Mouse (Mus musculus) frontal cortex, postnatal 14 days (tissue): Measurements from ENCODE around the gene Snx12.
"Not testable (repeated sequence)": the region's sequence is repeated elsewhere in the genome, so short reads cannot be mapped to it uniquely, and the experiment has no call there.

Experiments
- DNase-seq, 2 experiments: peaks; one replicate each; pipeline ENCODE4 v3.0.0; 2022; ENCODE audit warnings: low spot score in 2 of 2

Gene Snx12

DNA sequence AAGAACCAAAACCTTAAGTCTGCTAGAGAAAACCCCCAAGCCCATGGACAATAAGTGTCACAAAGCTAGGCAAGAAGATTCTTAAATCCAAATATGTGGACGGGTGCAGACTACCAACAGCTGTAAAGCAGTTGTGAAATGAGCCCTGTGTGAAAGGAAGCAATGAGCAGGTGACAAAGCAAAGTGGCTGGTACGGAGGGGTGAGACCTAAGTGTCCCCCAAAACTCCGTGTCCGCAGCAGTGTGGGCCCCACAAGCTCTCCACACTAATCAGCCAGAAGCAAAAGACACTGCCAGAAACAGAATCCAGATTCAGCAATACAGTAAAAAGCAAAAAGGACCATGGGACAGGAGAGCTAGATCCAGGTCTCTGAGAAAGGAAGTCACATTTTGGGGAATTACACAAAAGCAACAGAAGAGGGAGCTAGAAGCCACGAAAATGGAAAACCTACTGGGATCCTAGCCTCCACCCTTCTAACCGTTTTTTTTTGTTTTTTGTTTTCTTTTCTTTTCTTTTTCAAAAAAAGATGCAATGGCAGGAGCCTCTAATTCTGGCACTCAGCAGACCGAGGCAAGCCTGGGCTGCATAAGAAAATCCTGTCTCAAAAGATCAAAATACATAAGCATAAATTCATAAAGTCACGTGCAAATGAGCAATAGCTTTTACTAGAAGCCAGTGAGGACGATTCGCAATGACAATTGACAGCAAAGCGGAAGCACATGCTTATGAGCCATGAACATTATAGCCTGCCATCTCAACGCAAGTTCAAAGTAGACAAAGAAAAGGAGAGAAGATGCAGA is 90.2 kb downstream of the Snx12 start:
- no peak for DNase-seq

GRCm38 (mm10) chrX:101131001-101131400 is 91.4 kb downstream of the Snx12 start:
- peak; percentile 13 to 67 for DNase-seq

DNA sequence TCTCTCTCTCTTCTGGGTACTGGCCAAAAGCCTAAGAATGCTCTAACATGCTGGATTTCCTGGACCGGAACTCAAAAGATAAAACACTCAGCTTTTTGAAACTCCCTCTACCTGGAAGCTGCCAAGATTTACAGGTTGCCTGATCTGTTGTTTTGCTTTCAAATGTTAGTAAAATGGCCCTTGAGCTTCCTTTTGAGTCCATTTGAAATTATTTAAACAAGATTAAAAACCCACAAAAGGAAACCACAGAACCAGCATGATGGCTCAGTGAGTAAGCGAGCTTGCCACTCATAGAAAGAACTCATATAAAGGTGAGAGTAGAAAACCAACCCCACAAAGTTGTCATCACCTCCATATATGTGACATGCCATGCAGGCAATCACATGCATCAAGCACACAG is 93.8 kb downstream of the Snx12 start:
- no peak for DNase-seq

- no peak for DNase-seq
Measured at GRCm38 (mm10) chrX:101126977-101127376, 95.4 kb downstream of the Snx12 start.

DNA sequence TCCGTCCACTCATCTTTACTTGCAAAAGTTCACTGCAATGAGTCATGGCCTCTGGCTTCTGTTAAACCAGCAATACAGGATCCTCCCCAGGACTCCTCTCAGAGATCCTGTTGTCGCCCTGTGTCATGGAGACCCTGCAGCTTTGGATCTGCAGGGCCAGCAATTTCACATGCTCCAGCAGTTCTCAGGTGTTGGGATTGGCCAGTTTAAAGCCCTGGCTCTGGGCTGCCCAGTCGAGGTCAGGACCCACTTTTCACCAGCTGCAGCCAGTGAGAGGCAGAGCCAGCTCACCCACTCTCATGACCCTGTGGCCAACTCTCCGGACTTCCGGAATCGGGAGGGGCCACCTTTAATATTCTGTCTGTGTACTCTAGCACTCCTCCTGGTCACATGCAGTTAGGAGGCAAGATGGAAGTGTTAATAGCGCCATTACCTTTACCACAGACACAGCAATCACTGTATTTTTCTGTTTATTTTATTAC is 95.8 kb downstream of the Snx12 start:
- DNase-seq: no peak

- DNase-seq: no peak
Measured at GRCm38 (mm10) chrX:101120546-101120945, 101.8 kb downstream of the Snx12 start.

GRCm38 (mm10) chrX:101085920-101086319 is 136.4 kb downstream of the Snx12 start, which contains the start of gene Slc7a3:
Gene Slc7a3 (minus strand): TSS chrX:101086020.
- DNase-seq: no peak

- not testable (repeated sequence) for DNase-seq
Measured at GRCm38 (mm10) chrX:101085211-101085610, 137.2 kb downstream of the Snx12 start.

GRCm38 (mm10) chrX:101084192-101084591 is 138.2 kb downstream of the Snx12 start:
- no peak for DNase-seq

GRCm38 (mm10) chrX:101065245-101065644 is 157.1 kb downstream of the Snx12 start:
- no peak for DNase-seq

- no peak for DNase-seq
Measured at GRCm38 (mm10) chrX:101063503-101063902, 158.9 kb downstream of the Snx12 start.

DNA sequence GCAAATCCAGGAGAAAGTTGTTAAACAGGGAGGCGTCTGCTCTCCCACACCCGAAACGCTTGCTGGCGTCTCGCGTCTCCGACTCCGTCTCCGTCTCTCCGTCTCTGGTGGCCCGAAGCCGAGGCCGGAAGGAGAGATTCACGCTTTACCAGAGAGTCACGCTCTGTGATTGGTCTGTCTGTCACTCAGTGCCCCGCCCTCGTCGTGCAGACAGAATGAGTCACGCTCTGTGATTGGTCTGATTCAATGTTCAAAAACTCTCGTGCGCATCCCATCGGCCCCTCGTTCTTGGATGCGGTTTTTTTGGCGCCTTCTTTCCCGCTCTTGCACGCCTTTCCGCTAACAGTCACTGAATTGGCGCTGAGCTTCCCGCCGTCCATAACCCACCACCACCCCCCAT is 162.8 kb downstream of the Snx12 start, which contains the start of gene Tex11:
Gene Tex11, minus strand, starts transcription at position 127 of the 400 bp plus-strand sequence.
- no peak for DNase-seq
